Mouse (Mus musculus): ENCODE results near the gene Adck2. TPM values are rescaled to one million over a fixed set of nuclear protein-coding genes. Genes with fewer than 3 reads are reported as not detected.
A peak's percentile ranks its signal among the peaks of the same experiment; 100 is the strongest.

Adck2 gene
- total and polyA plus RNA-seq, 3 experiments, result 7.6 to 15.6 (median 12.1) TPM

DNA sequence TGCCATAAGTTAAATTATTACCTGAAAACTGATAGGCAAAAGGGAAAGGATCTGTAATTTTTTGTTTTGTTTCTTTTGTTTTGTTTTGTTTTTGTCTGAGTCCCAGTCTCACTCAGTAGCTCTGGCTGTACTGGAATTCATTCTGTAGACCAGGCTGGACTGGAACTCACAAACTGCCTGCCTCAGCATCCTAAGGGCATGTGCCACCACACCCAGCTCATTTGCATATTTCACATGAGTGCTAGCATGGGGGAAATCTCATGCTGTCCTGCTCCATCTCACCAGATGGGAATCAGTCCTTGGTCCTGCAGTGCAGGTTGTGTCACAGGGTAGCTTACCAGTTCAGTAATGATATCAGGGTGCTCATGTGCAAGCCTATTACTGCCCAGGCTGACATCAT lies 38.7 kb upstream of the Adck2 start:
- no peaks in the 10 kb centered on the region for H3K27me3 ChIP-seq (ENCODE audit: control insufficient read depth, insufficient read depth, low read length)

DNA sequence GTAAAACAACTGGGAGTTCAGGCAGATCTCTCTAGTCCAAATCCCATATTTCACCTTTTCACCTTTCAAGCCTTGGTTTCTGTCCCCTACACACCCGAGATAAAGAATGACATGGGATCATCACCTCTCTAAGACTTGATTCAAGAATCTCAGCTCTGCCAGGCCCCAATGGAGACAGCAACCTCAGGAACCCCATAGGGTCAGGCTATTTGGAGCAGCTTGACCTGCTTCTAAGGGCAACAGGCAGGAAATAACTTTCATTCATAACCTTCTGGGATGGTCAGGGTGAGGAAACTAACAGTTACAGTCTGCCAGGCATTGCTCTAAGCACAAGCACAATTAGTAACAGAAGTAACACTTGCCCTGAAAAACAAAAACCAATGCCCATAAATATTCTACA lies 37.1 kb upstream of the Adck2 start:
- H3K4me3 ChIP-seq, result no peak overlapping the region
- H3K79me2 ChIP-seq (replicated peaks; ENCODE audit: control insufficient read depth, insufficient read depth, low read length), result no peaks in the 10 kb centered on the region
- H3K9ac ChIP-seq (ENCODE audit: low read depth, low read length), result no peak overlapping the region
- 39% methylated on average over 1 of the region's 1 CpGs for WGBS
- H3K27me3 ChIP-seq (ENCODE audit: control insufficient read depth, insufficient read depth, low read length), result no peaks in the 10 kb centered on the region
- intact Hi-C loops (cut with DNase I), result no loop called here
- DNase-seq, result no peak
- H3K27ac ChIP-seq, result no peak overlapping the region
- TF ChIP-seq EP300 (IDR thresholded peaks at IDR 0.05; ENCODE audit: insufficient read depth, low read depth, low read length), result no peak
- TF ChIP-seq POLR2A (IDR thresholded peaks at IDR 0.05; ENCODE audit: insufficient read depth, low read depth, low read length), result no peak
- TF ChIP-seq CTCF (IDR thresholded peaks at IDR 0.05), result no peak
- no peaks in the 10 kb centered on the region for H3K36me3 ChIP-seq (ENCODE audit: control insufficient read depth, insufficient read depth, low read length)
- peaks cover 5% of the 10 kb centered on the region for H3K4me1 ChIP-seq (ENCODE audit: control insufficient read depth, insufficient read depth, low read length)

More for the DNA sequence above, 38.7 kb upstream of the Adck2 start:
- Histone ChIP-seq H3K4me3 (no peak overlapping the region), H3K79me2 (replicated peaks; ENCODE audit: control insufficient read depth, insufficient read depth, low read length) (no peaks in the 10 kb centered on the region), H3K36me3 (ENCODE audit: control insufficient read depth, insufficient read depth, low read length) (no peaks in the 10 kb centered on the region), H3K27ac (no peak overlapping the region), H3K9ac (ENCODE audit: low read depth, low read length) (no peak overlapping the region), H3K4me1 (ENCODE audit: control insufficient read depth, insufficient read depth, low read length) (peaks cover 5% of the 10 kb centered on the region; the same call in 1 of the 2 replicates)
- no peak for DNase-seq
- no peak for TF ChIP-seq CTCF (IDR thresholded peaks at IDR 0.05)
- intact Hi-C loops (cut with DNase I), result no loop called here

- H3K4me1 ChIP-seq (ENCODE audit: control insufficient read depth, insufficient read depth, low read length), result peaks cover 5% of the 10 kb centered on the region
- H3K4me3 ChIP-seq, result no peak overlapping the region
- WGBS, result 87% methylated on average over 5 of the region's 5 CpGs
- H3K79me2 ChIP-seq (replicated peaks; ENCODE audit: control insufficient read depth, insufficient read depth, low read length), result no peaks in the 10 kb centered on the region
- DNase-seq, result no peak
- H3K9ac ChIP-seq (ENCODE audit: low read depth, low read length), result no peak overlapping the region
- no peak overlapping the region for H3K27ac ChIP-seq
- H3K36me3 ChIP-seq (ENCODE audit: control insufficient read depth, insufficient read depth, low read length), result no peaks in the 10 kb centered on the region
- intact Hi-C loops (cut with DNase I), result no loop called here
- TF ChIP-seq POLR2A (IDR thresholded peaks at IDR 0.05; ENCODE audit: insufficient read depth, low read depth, low read length) (no peak), EP300 (IDR thresholded peaks at IDR 0.05; ENCODE audit: insufficient read depth, low read depth, low read length) (no peak), CTCF (IDR thresholded peaks at IDR 0.05) (no peak)
- H3K27me3 ChIP-seq (ENCODE audit: control insufficient read depth, insufficient read depth, low read length), result no peaks in the 10 kb centered on the region
Measured at GRCm38 (mm10) chr6:39537276-39537675, 36.4 kb upstream of the Adck2 start.

- H3K79me2 ChIP-seq (replicated peaks; ENCODE audit: control insufficient read depth, insufficient read depth, low read length), result no peaks in the 10 kb centered on the region
- H3K4me1 ChIP-seq (ENCODE audit: control insufficient read depth, insufficient read depth, low read length), result peaks cover 12% of the 10 kb centered on the region
- intact Hi-C loops (cut with DNase I), result no loop called here
- no peak overlapping the region for H3K27ac ChIP-seq
- no peaks in the 10 kb centered on the region for H3K36me3 ChIP-seq (ENCODE audit: control insufficient read depth, insufficient read depth, low read length)
- no peak overlapping the region for H3K9ac ChIP-seq (ENCODE audit: low read depth, low read length)
- H3K27me3 ChIP-seq (ENCODE audit: control insufficient read depth, insufficient read depth, low read length), result no peaks in the 10 kb centered on the region
- WGBS, result 56% methylated on average over 8 of the region's 8 CpGs
- H3K4me3 ChIP-seq, result no peak overlapping the region
- no peak for DNase-seq
- TF ChIP-seq CTCF (IDR thresholded peaks at IDR 0.05) (no peak), EP300 (IDR thresholded peaks at IDR 0.05; ENCODE audit: insufficient read depth, low read depth, low read length) (no peak), POLR2A (IDR thresholded peaks at IDR 0.05; ENCODE audit: insufficient read depth, low read depth, low read length) (no peak)
Measured at GRCm38 (mm10) chr6:39538227-39538626, 35.4 kb upstream of the Adck2 start.

DNA sequence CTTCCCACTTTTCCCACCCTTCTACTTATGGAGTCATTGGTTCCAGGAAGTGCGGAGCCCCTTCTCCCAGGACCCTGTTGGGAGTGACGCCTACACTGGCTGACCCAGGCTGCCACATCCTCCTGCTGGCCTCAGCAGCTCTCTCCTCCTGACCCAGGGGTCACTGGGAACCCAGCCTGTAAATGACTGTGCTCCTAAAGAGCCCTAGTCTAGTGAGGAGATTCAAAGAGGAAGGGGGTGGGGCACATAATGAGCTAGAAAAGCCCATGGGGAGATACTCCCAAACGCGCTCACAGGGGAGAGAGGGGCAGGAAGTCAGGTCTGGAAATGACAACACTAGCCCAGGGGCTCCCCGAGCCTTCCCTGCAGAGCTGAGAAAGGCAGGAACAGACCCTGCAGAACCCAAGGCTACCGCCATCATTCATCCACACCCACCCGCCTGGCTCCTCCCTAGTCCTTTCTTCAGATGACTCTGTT lies 34.0 kb upstream of the Adck2 start:
- H3K4me1 ChIP-seq (ENCODE audit: control insufficient read depth, insufficient read depth, low read length), result peaks cover 16% of the 10 kb centered on the region
- TF ChIP-seq POLR2A (IDR thresholded peaks at IDR 0.05; ENCODE audit: insufficient read depth, low read depth, low read length) (no peak), CTCF (IDR thresholded peaks at IDR 0.05) (no peak), EP300 (IDR thresholded peaks at IDR 0.05; ENCODE audit: insufficient read depth, low read depth, low read length) (no peak)
- no peaks in the 10 kb centered on the region for H3K27me3 ChIP-seq (ENCODE audit: control insufficient read depth, insufficient read depth, low read length)
- H3K36me3 ChIP-seq (ENCODE audit: control insufficient read depth, insufficient read depth, low read length), result no peaks in the 10 kb centered on the region
- H3K79me2 ChIP-seq (replicated peaks; ENCODE audit: control insufficient read depth, insufficient read depth, low read length), result no peaks in the 10 kb centered on the region
- intact Hi-C loops (cut with DNase I), result no loop called here
- peak overlapping the region; percentile 29; the same call in 1 of the 2 replicates for H3K27ac ChIP-seq
- no peak overlapping the region for H3K9ac ChIP-seq (ENCODE audit: low read depth, low read length)
- H3K4me3 ChIP-seq, result no peak overlapping the region
- DNase-seq, result peak; percentile 66 to 79
- WGBS, result 22% methylated on average over 7 of the region's 7 CpGs

- intact Hi-C loops (cut with DNase I), result no loop called here
- Histone ChIP-seq H3K36me3 (ENCODE audit: control insufficient read depth, insufficient read depth, low read length) (no peaks in the 10 kb centered on the region), H3K4me3 (no peak overlapping the region), H3K27ac (no peak overlapping the region; the same call in 1 of the 2 replicates), H3K27me3 (ENCODE audit: control insufficient read depth, insufficient read depth, low read length) (no peaks in the 10 kb centered on the region), H3K9ac (ENCODE audit: low read depth, low read length) (no peak overlapping the region), H3K4me1 (ENCODE audit: control insufficient read depth, insufficient read depth, low read length) (peaks cover 17% of the 10 kb centered on the region), H3K79me2 (replicated peaks; ENCODE audit: control insufficient read depth, insufficient read depth, low read length) (no peaks in the 10 kb centered on the region)
- 66% methylated on average over 2 of the region's 2 CpGs for WGBS
- TF ChIP-seq EP300 (IDR thresholded peaks at IDR 0.05; ENCODE audit: insufficient read depth, low read depth, low read length), result no peak
- no peak for TF ChIP-seq CTCF (IDR thresholded peaks at IDR 0.05)
- no peak for TF ChIP-seq POLR2A (IDR thresholded peaks at IDR 0.05; ENCODE audit: insufficient read depth, low read depth, low read length)
- DNase-seq, result no peak
Measured at GRCm38 (mm10) chr6:39540563-39540962, 33.1 kb upstream of the Adck2 start.

Data from heart, adult 2 months (tissue).